Mouse (Mus musculus): ENCODE results near the gene Slc27a5. TPM values are rescaled to one million over a fixed set of nuclear protein-coding genes. Genes with fewer than 3 reads are reported as not detected.

Slc27a5 gene
- polyA plus RNA-seq, 2 experiments: 0.26 TPM; not detected in 1

- H3K9ac ChIP-seq (ENCODE audit: low read depth, low read length, severe bottlenecking): no peak overlapping the region
- no peak overlapping the region for H3K4me2 ChIP-seq (replicated peaks; ENCODE audit: low read depth, low read length, severe bottlenecking)
- ATAC-seq (ENCODE audit: low FRiP score, low read depth) (no peak), DNase-seq (ENCODE audit: low spot score) (no peak)
- TF ChIP-seq POLR2A (IDR thresholded peaks at IDR 0.05; ENCODE audit: borderline replicate concordance, extremely low read depth, insufficient read depth, insufficient read length): no peak
- H3K4me3 ChIP-seq (replicated peaks; ENCODE audit: low read length): no peak overlapping the region
- no peaks in the 10 kb centered on the region for H3K36me3 ChIP-seq (ENCODE audit: control insufficient read depth, insufficient read depth, low read length)
- WGBS: 26% methylated on average over 4 of the region's 4 CpGs
- no peaks in the 10 kb centered on the region for H3K4me1 ChIP-seq (ENCODE audit: control insufficient read depth, insufficient read depth, low read length)
- H3K27me3 ChIP-seq (ENCODE audit: control insufficient read depth, insufficient read depth, low read length): no peaks in the 10 kb centered on the region
- H3K9me3 ChIP-seq (ENCODE audit: control insufficient read depth, low read length): no peaks in the 10 kb centered on the region
- no peak overlapping the region for H3K27ac ChIP-seq (replicated peaks; ENCODE audit: low read depth, low read length)
Measured at GRCm38 (mm10) chr7:12959718-12960117, 38.3 kb downstream of the Slc27a5 start.

DNA sequence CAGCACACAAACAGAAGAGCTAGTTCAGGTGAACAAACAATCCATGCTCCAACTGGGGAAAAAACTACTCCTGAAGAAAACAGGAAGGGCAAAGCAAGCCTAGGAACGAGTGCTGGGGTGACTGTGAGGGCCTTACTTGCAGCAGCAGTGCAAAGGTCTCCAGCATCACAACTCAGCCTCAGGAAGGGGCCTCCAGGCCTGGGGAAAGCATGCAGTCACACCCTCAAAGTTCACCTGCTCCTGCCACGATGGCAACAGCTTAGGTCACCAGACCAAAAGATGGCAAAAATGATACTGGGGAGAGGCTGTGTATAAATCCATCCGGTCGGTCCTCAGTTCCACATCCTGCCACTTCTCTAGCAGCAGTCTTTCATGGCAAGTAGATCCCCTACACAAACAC lies 39.0 kb downstream of the Slc27a5 start:
- H3K4me3 ChIP-seq (replicated peaks; ENCODE audit: low read length): no peak overlapping the region
- ATAC-seq (ENCODE audit: low FRiP score, low read depth) (no peak), DNase-seq (ENCODE audit: low spot score) (no peak)
- H3K9me3 ChIP-seq (ENCODE audit: control insufficient read depth, low read length): no peaks in the 10 kb centered on the region
- no peak overlapping the region for H3K9ac ChIP-seq (ENCODE audit: low read depth, low read length, severe bottlenecking)
- H3K4me1 ChIP-seq (ENCODE audit: control insufficient read depth, insufficient read depth, low read length): no peaks in the 10 kb centered on the region
- TF ChIP-seq POLR2A (IDR thresholded peaks at IDR 0.05; ENCODE audit: borderline replicate concordance, extremely low read depth, insufficient read depth, insufficient read length): no peak
- no peaks in the 10 kb centered on the region for H3K27me3 ChIP-seq (ENCODE audit: control insufficient read depth, insufficient read depth, low read length)
- no peak overlapping the region for H3K27ac ChIP-seq (replicated peaks; ENCODE audit: low read depth, low read length)
- 83% methylated on average over 4 of the region's 4 CpGs for WGBS
- H3K36me3 ChIP-seq (ENCODE audit: control insufficient read depth, insufficient read depth, low read length): no peaks in the 10 kb centered on the region
- H3K4me2 ChIP-seq (replicated peaks; ENCODE audit: low read depth, low read length, severe bottlenecking): no peak overlapping the region

GRCm38 (mm10) chr7:12957511-12957910 lies 40.5 kb downstream of the Slc27a5 start:
- 71% methylated on average over 5 of the region's 5 CpGs for WGBS
- ATAC-seq (ENCODE audit: low FRiP score, low read depth): no peak
- Histone ChIP-seq H3K9me3 (ENCODE audit: control insufficient read depth, low read length) (no peaks in the 10 kb centered on the region), H3K27me3 (ENCODE audit: control insufficient read depth, insufficient read depth, low read length) (no peaks in the 10 kb centered on the region), H3K27ac (replicated peaks; ENCODE audit: low read depth, low read length) (no peak overlapping the region), H3K36me3 (ENCODE audit: control insufficient read depth, insufficient read depth, low read length) (no peaks in the 10 kb centered on the region), H3K4me2 (replicated peaks; ENCODE audit: low read depth, low read length, severe bottlenecking) (no peak overlapping the region), H3K4me3 (replicated peaks; ENCODE audit: low read length) (no peak overlapping the region), H3K4me1 (ENCODE audit: control insufficient read depth, insufficient read depth, low read length) (no peaks in the 10 kb centered on the region), H3K9ac (ENCODE audit: low read depth, low read length, severe bottlenecking) (no peak overlapping the region)
- no peak for TF ChIP-seq POLR2A (IDR thresholded peaks at IDR 0.05; ENCODE audit: borderline replicate concordance, extremely low read depth, insufficient read depth, insufficient read length)
- DNase-seq (ENCODE audit: low spot score): no peak

DNA sequence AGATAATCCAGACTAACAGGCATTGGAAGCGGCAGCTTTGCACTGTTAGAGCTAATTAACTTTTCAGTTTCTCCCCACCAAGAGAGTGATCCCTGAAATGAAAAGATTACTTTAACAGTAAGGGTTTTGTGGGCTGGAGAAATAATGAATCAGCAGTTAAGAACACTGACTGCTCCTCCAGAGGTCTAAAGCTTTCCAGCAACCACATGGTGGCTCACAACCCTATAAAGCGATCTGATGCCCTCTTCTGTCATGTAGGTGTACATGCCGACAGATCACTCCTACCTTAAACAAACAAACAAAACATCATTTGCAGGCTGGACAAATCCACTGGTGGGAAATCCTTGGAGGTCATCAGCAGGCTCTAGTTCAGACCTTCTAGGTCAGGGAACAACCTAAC lies 43.1 kb downstream of the Slc27a5 start:
- WGBS: 46% methylated on average over 3 of the region's 3 CpGs
- no peaks in the 10 kb centered on the region for H3K36me3 ChIP-seq (ENCODE audit: control insufficient read depth, insufficient read depth, low read length)
- no peak overlapping the region for H3K4me3 ChIP-seq (replicated peaks; ENCODE audit: low read length)
- H3K27ac ChIP-seq (replicated peaks; ENCODE audit: low read depth, low read length): no peak overlapping the region
- H3K9me3 ChIP-seq (ENCODE audit: control insufficient read depth, low read length): no peaks in the 10 kb centered on the region
- ATAC-seq (ENCODE audit: low FRiP score, low read depth) (no peak), DNase-seq (ENCODE audit: low spot score) (no peak)
- peaks cover 5% of the 10 kb centered on the region for H3K4me1 ChIP-seq (ENCODE audit: control insufficient read depth, insufficient read depth, low read length)
- H3K9ac ChIP-seq (ENCODE audit: low read depth, low read length, severe bottlenecking): no peak overlapping the region
- H3K4me2 ChIP-seq (replicated peaks; ENCODE audit: low read depth, low read length, severe bottlenecking): no peak overlapping the region
- TF ChIP-seq POLR2A (IDR thresholded peaks at IDR 0.05; ENCODE audit: borderline replicate concordance, extremely low read depth, insufficient read depth, insufficient read length): no peak
- H3K27me3 ChIP-seq (ENCODE audit: control insufficient read depth, insufficient read depth, low read length): no peaks in the 10 kb centered on the region

- H3K9ac ChIP-seq (ENCODE audit: low read depth, low read length, severe bottlenecking): peak overlapping the region; percentile 40
- H3K27me3 ChIP-seq (ENCODE audit: control insufficient read depth, insufficient read depth, low read length): no peaks in the 10 kb centered on the region
- no peak; the same call in 1 of the 2 replicates for ATAC-seq (ENCODE audit: low FRiP score, low read depth)
- H3K36me3 ChIP-seq (ENCODE audit: control insufficient read depth, insufficient read depth, low read length): no peaks in the 10 kb centered on the region
- H3K4me1 ChIP-seq (ENCODE audit: control insufficient read depth, insufficient read depth, low read length): peaks cover 9% of the 10 kb centered on the region
- 4% methylated on average over 16 of the region's 16 CpGs for WGBS
- no peak for TF ChIP-seq POLR2A (IDR thresholded peaks at IDR 0.05; ENCODE audit: borderline replicate concordance, extremely low read depth, insufficient read depth, insufficient read length)
- peak overlapping the region; percentile 75 for H3K27ac ChIP-seq (replicated peaks; ENCODE audit: low read depth, low read length)
- H3K4me3 ChIP-seq (replicated peaks; ENCODE audit: low read length): peak overlapping the region; percentile 45
- H3K4me2 ChIP-seq (replicated peaks; ENCODE audit: low read depth, low read length, severe bottlenecking): peak overlapping the region; percentile 69
- no peak for DNase-seq (ENCODE audit: low spot score)
- H3K9me3 ChIP-seq (ENCODE audit: control insufficient read depth, low read length): no peaks in the 10 kb centered on the region
Measured at GRCm38 (mm10) chr7:12949872-12950229, 48.1 kb downstream of the Slc27a5 start.
